Mouse (Mus musculus): ENCODE measurements at regions not wholly inside any gene's neighbourhood (a gene's known extent, or its start where the extent isn't known, plus 50 kb on each side); places are given as distances from the start of the nearest gene placed in this dataset.
A peak's percentile ranks its signal among the peaks of the same experiment; 100 is the strongest.

GRCm38 (mm10) chr3:50888571-50889210, 335.6 kb upstream of the Noct start:
- DNase-seq = no peak

- DNase-seq = no peak
Measured at GRCm38 (mm10) chr3:50890537-50890936, 333.7 kb upstream of the Noct start.

- DNase-seq = no peak
Measured at GRCm38 (mm10) chr3:50898179-50898578, 326.1 kb upstream of the Noct start.

- no peak for DNase-seq
Measured at GRCm38 (mm10) chr3:50899830-50900350, 324.4 kb upstream of the Noct start.

DNA sequence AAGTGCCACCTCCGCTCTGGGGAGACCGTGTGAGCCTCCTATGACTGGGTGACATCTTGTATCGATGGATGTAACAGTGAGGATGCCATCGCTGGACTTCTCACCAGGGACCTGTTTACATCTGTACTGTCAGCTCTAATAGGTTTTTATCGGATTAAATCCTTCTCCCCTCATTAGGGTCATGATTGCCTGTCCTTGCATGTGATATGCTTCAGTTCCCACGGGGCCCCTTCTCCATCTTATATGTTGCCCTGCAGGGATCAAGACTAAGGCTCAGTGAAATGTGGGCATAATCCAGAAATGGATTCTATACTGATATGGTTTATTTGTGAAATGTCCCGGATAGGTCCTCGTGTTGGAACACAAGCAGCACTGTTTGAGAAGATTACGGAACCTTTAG, 323.7 kb upstream of the Noct start:
- no peak for DNase-seq

GRCm38 (mm10) chr3:50901321-50901720, 322.9 kb upstream of the Noct start:
- DNase-seq = no peak

- DNase-seq = no peak
Measured at GRCm38 (mm10) chr3:50902933-50903332, 321.3 kb upstream of the Noct start.

GRCm38 (mm10) chr3:50904716-50905116, 319.5 kb upstream of the Noct start:
- DNase-seq = no peak

DNA sequence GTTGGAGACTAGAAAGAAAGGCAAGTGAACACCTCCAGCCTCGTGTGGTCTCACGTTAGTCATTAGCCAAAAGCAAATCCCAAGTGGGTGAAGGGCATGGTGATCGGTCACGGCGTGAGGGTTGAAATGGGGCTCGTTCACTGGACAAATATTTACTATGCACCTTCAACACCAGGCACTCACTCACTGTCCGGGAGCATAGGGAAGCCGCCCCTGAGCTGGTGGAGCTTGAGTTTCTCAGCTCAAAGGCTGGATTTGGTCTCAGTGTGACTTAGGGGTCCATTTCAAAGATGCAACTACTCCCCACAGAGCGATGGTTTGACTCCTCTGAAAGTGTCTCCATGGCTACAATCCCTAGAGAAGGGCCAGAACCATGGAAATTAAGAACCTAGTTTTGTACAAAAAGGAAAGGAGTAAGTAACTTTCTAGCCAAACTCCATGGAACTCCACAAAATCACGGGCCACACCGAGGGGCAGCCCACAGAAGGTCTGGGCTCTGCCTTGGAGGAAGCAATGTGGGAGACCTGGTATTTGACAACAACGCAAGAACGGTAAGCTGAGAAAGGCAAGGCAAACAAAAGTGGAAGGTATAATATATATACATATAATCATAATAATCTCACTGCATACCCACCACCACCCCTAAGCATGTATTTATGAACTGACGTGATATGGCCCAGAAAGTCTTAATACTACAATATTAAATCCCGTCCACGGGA, 318.8 kb upstream of the Noct start:
- DNase-seq = peak; percentile 9 to 23

DNA sequence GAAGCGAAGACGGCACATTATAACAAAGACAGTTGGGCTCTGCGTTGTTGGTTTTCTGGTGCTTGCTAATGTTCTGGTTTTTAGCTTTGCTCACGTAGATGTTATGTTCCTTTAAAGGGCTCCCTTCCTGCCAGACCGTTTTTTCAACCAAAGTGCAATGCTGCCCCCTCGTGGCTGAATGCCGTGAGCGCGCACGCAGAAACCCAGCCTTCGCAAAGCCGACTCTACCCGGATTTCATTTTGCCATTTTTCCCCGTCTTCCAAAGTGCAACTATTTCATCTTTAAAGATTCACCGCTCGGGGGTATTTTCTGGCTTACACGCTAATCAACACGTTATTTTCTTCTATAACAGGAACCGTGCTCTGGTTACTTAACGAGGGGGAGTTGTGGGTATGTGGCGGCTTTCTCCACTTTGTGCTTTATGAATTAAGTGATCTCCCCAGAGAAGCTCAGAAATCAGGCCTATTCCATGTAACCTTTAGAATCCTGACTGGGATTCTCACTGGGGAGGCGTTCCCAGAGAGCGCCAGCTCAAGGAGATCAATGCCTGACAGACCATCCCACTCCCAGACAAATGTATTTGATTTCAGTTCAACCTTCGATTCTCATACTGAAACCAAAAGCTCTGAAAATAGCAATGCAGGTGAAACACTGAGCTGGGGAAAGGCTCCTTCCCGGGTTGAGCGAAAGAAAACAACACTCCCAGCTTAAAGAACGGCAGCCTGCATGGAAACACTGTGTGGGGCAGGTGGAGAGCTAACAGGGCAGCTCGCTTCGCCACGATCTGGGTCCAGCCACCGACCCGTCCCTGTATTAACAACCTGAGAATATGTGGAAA, 318.0 kb upstream of the Noct start:
- DNase-seq = peak; percentile 87 to 93

GRCm38 (mm10) chr3:50912980-50913518, 311.2 kb upstream of the Noct start:
- DNase-seq = no peak

- DNase-seq = no peak
Measured at GRCm38 (mm10) chr3:50914866-50915365, 309.3 kb upstream of the Noct start.

GRCm38 (mm10) chr3:50916305-50916854, 307.9 kb upstream of the Noct start:
- DNase-seq = no peak

- no peak for DNase-seq
Measured at GRCm38 (mm10) chr3:50922347-50922746, 301.9 kb upstream of the Noct start.

DNA sequence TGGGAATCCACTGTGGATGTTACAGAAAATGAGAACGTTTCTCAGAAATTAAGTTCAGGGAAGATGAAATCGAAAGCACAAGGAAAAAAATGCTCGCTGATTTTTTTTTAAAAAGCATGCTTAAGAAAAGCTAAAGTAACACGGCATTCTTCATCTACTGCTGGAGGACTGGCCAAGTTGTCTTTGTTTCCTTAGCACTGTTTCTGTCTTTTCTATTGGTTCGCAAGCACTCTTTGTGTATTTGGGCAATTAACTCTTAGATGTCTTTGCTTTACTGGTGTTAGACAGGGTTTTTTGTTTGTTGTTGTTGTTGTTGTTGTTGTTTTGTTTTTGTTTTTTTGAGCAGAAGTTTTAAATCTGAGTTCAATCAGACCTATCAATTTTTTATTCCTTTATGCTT, 301.4 kb upstream of the Noct start:
- no peak for DNase-seq

DNA sequence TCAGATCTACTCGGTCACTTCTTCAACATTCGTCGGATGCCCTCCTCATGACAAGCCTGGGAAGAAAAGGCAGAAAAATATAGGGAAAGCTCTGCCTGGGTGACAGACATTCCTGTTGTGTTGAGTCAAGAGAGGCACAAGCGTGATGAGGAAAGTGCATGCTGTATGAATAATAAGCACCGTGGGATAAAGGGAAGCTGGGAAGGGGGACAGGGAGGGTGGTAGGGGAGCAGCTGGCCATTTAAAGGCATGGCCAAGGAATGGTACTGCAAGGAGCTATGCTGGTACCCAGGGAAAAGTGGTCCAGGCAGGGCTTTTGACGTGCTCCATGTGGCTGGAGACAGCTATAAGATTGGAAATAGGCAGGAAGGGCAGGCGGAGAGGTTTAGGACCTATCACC, 300.9 kb upstream of the Noct start:
- no peak for DNase-seq

- no peak for DNase-seq
Measured at GRCm38 (mm10) chr3:50927318-50927717, 296.9 kb upstream of the Noct start.

DNA sequence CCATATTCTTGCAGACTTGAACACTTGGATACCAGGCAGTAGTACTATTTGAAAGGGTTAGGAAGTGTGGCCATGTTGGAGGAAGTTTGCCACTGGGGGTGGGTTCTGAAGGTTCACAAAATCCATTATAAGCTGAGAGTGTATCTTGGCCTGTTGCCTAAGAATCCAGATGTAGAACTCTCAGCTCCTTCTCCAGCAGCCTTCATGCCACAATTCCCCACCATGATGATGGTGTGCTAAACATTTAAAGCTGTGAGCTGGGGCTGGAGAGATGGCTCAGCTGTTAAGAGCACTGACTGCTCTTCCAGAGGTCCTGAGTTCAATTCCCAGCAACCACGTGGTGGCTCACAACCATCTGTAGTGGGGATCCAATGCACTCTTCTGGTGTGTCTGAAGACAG, 295.2 kb upstream of the Noct start:
- DNase-seq = peak in 1 of 2 experiments; percentile 22

GRCm38 (mm10) chr3:50932397-50933089, 291.7 kb upstream of the Noct start:
- no peak for DNase-seq

DNA sequence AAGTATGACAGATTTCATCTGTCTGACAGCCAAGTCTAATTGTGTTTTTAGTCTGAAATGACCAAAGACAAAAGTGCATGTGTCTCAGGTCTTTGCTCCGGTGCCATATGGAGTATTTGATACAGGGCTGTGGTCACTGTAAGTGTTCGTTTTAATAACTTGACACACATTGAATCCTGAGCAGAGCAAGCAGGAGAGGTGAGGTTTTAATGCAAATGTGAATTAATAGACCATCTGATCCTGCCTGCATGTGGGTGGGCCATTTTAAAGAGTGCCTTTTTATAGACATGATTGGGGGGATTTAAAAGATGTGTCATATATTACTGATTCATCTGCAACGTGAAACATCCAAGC, 291.2 kb upstream of the Noct start:
- DNase-seq = no peak

- DNase-seq = peak; percentile 11 to 27
Measured at GRCm38 (mm10) chr3:50939602-50940001, 284.6 kb upstream of the Noct start.

- no peak for DNase-seq
Measured at GRCm38 (mm10) chr3:50940656-50941055, 283.6 kb upstream of the Noct start.

Measured in lung, postnatal 4 days (tissue).